Mouse (Mus musculus): Measurements from ENCODE around the gene Ly6c2. TPM values are rescaled to one million over a fixed set of nuclear protein-coding genes. Genes with fewer than 3 reads are reported as not detected.
"Not testable (repeated sequence)": the region's sequence is repeated elsewhere in the genome, so short reads cannot be mapped to it uniquely, and the experiment has no call there.

Gene Ly6c2
- 0.92 and 1.1 TPM in 2 replicates for polyA plus RNA-seq (2014; fragmentation: Nextera tagmentation; extraction: Ambion mirVana)

- H3K27ac ChIP-seq (ENCODE audit: low read depth, low read length); DNase-seq (ENCODE audit: low spot score); H3K4me2 ChIP-seq; H3K27me3 ChIP-seq (replicated peaks; ENCODE audit: control insufficient read depth, insufficient read depth, low read length); H3K9me3 ChIP-seq (ENCODE audit: control insufficient read depth, low read length); H3K9ac ChIP-seq (ENCODE audit: low read depth, low read length); H3K36me3 ChIP-seq (ENCODE audit: control insufficient read depth, insufficient read depth, low read length); ATAC-seq (replicated peaks; ENCODE audit: low FRiP score); H3K4me3 ChIP-seq (ENCODE audit: low read depth, low read length); H3K4me1 ChIP-seq (replicated peaks; ENCODE audit: control insufficient read depth, insufficient read depth, low read length): not testable (repeated sequence)
- WGBS, result no CpG with 5 or more reads among the region's 1 CpGs
Observed at GRCm38 (mm10) chr15:75111861-75112630, at the start of gene Ly6c2. TSS of gene Ly6c2 (minus strand) at chr15:75111970.

- WGBS, result 35% methylated on average over 1 of the region's 1 CpGs
- Histone ChIP-seq H3K9ac (ENCODE audit: low read depth, low read length) (no peak overlapping the region), H3K9me3 (ENCODE audit: control insufficient read depth, low read length) (no peaks in the 10 kb centered on the region; the same call in 1 of the 2 replicates), H3K4me1 (replicated peaks; ENCODE audit: control insufficient read depth, insufficient read depth, low read length) (no peaks in the 10 kb centered on the region), H3K4me2 (no peak overlapping the region), H3K36me3 (ENCODE audit: control insufficient read depth, insufficient read depth, low read length) (no peaks in the 10 kb centered on the region), H3K27ac (ENCODE audit: low read depth, low read length) (no peak overlapping the region), H3K4me3 (ENCODE audit: low read depth, low read length) (no peak overlapping the region), H3K27me3 (replicated peaks; ENCODE audit: control insufficient read depth, insufficient read depth, low read length) (no peaks in the 10 kb centered on the region)
- no peak for DNase-seq (ENCODE audit: low spot score)
- ATAC-seq (replicated peaks; ENCODE audit: low FRiP score), result no peak
Observed at GRCm38 (mm10) chr15:75157646-75158045, 45.9 kb upstream of the Ly6c2 start.

- no peak within 1 kb of the TSS for H3K4me3 ChIP-seq (ENCODE audit: low read depth, low read length)
- DNase-seq (ENCODE audit: low spot score) (no peak), ATAC-seq (replicated peaks; ENCODE audit: low FRiP score) (no peak)
- no peak within 1 kb of the TSS for H3K27ac ChIP-seq (ENCODE audit: low read depth, low read length)
- no peaks in the 10 kb centered on the region for H3K27me3 ChIP-seq (replicated peaks; ENCODE audit: control insufficient read depth, insufficient read depth, low read length)
- H3K9me3 ChIP-seq (ENCODE audit: control insufficient read depth, low read length), result no peaks in the 10 kb centered on the region
- WGBS, result 59% methylated on average over 1 of the region's 1 CpGs
- no peaks in the 10 kb centered on the region for H3K4me1 ChIP-seq (replicated peaks; ENCODE audit: control insufficient read depth, insufficient read depth, low read length)
- no peak within 1 kb of the TSS for H3K9ac ChIP-seq (ENCODE audit: low read depth, low read length)
- H3K36me3 ChIP-seq (ENCODE audit: control insufficient read depth, insufficient read depth, low read length), result no peaks in the 10 kb centered on the region
- H3K4me2 ChIP-seq, result no peak within 1 kb of the TSS
Observed at GRCm38 (mm10) chr15:75154940-75155339, 43.2 kb upstream of the Ly6c2 start, which contains the start of gene Ly6g. TSS of gene Ly6g (plus strand) at chr15:75155240.

- DNase-seq (ENCODE audit: low spot score), result no peak
- Histone ChIP-seq H3K4me1 (replicated peaks; ENCODE audit: control insufficient read depth, insufficient read depth, low read length) (no peaks in the 10 kb centered on the region), H3K27ac (ENCODE audit: low read depth, low read length) (no peak overlapping the region), H3K36me3 (ENCODE audit: control insufficient read depth, insufficient read depth, low read length) (no peaks in the 10 kb centered on the region), H3K4me3 (ENCODE audit: low read depth, low read length) (no peak overlapping the region), H3K9ac (ENCODE audit: low read depth, low read length) (no peak overlapping the region), H3K27me3 (replicated peaks; ENCODE audit: control insufficient read depth, insufficient read depth, low read length) (no peaks in the 10 kb centered on the region), H3K9me3 (ENCODE audit: control insufficient read depth, low read length) (no peaks in the 10 kb centered on the region), H3K4me2 (no peak overlapping the region)
- no peak for ATAC-seq (replicated peaks; ENCODE audit: low FRiP score)
Observed at GRCm38 (mm10) chr15:75153087-75153486, 41.3 kb upstream of the Ly6c2 start.

- WGBS, result 50% methylated on average over 3 of the region's 3 CpGs
- H3K36me3 ChIP-seq (ENCODE audit: control insufficient read depth, insufficient read depth, low read length), result no peaks in the 10 kb centered on the region
- H3K9ac ChIP-seq (ENCODE audit: low read depth, low read length), result no peak overlapping the region
- ATAC-seq (replicated peaks; ENCODE audit: low FRiP score) (no peak), DNase-seq (ENCODE audit: low spot score) (no peak)
- no peak overlapping the region for H3K27ac ChIP-seq (ENCODE audit: low read depth, low read length)
- no peaks in the 10 kb centered on the region for H3K4me1 ChIP-seq (replicated peaks; ENCODE audit: control insufficient read depth, insufficient read depth, low read length)
- H3K27me3 ChIP-seq (replicated peaks; ENCODE audit: control insufficient read depth, insufficient read depth, low read length), result no peaks in the 10 kb centered on the region
- no peak overlapping the region for H3K4me3 ChIP-seq (ENCODE audit: low read depth, low read length)
- H3K4me2 ChIP-seq, result no peak overlapping the region
- H3K9me3 ChIP-seq (ENCODE audit: control insufficient read depth, low read length), result no peaks in the 10 kb centered on the region
Observed at GRCm38 (mm10) chr15:75143735-75144134, 32.0 kb upstream of the Ly6c2 start.

GRCm38 (mm10) chr15:75141812-75142360 lies 30.1 kb upstream of the Ly6c2 start:
- H3K4me3 ChIP-seq (ENCODE audit: low read depth, low read length); DNase-seq (ENCODE audit: low spot score); H3K4me1 ChIP-seq (replicated peaks; ENCODE audit: control insufficient read depth, insufficient read depth, low read length); ATAC-seq (replicated peaks; ENCODE audit: low FRiP score); H3K9me3 ChIP-seq (ENCODE audit: control insufficient read depth, low read length); H3K4me2 ChIP-seq; H3K36me3 ChIP-seq (ENCODE audit: control insufficient read depth, insufficient read depth, low read length); H3K27ac ChIP-seq (ENCODE audit: low read depth, low read length); H3K9ac ChIP-seq (ENCODE audit: low read depth, low read length); H3K27me3 ChIP-seq (replicated peaks; ENCODE audit: control insufficient read depth, insufficient read depth, low read length): not testable (repeated sequence)
- WGBS, result 30% methylated on average over 6 of the region's 6 CpGs

GRCm38 (mm10) chr15:75137739-75138138 lies 26.0 kb upstream of the Ly6c2 start:
- not testable (repeated sequence) for H3K9ac ChIP-seq (ENCODE audit: low read depth, low read length); H3K4me1 ChIP-seq (replicated peaks; ENCODE audit: control insufficient read depth, insufficient read depth, low read length); DNase-seq (ENCODE audit: low spot score)

GRCm38 (mm10) chr15:75135090-75135783 lies 23.5 kb upstream of the Ly6c2 start:
- 81% methylated on average over 2 of the region's 2 CpGs for WGBS
- not testable (repeated sequence) for H3K4me2 ChIP-seq; ATAC-seq (replicated peaks; ENCODE audit: low FRiP score)

More at GRCm38 (mm10) chr15:75137739-75138138, 26.0 kb upstream of the Ly6c2 start:
- not testable (repeated sequence) for H3K9me3 ChIP-seq (ENCODE audit: control insufficient read depth, low read length); H3K4me2 ChIP-seq; H3K27me3 ChIP-seq (replicated peaks; ENCODE audit: control insufficient read depth, insufficient read depth, low read length); H3K4me3 ChIP-seq (ENCODE audit: low read depth, low read length); H3K36me3 ChIP-seq (ENCODE audit: control insufficient read depth, insufficient read depth, low read length); ATAC-seq (replicated peaks; ENCODE audit: low FRiP score); H3K27ac ChIP-seq (ENCODE audit: low read depth, low read length)
- WGBS, result 58% methylated on average over 3 of the region's 3 CpGs

More at GRCm38 (mm10) chr15:75135090-75135783, 23.5 kb upstream of the Ly6c2 start:
- not testable (repeated sequence) for H3K9me3 ChIP-seq (ENCODE audit: control insufficient read depth, low read length); H3K27me3 ChIP-seq (replicated peaks; ENCODE audit: control insufficient read depth, insufficient read depth, low read length); H3K4me1 ChIP-seq (replicated peaks; ENCODE audit: control insufficient read depth, insufficient read depth, low read length); H3K9ac ChIP-seq (ENCODE audit: low read depth, low read length); DNase-seq (ENCODE audit: low spot score); H3K36me3 ChIP-seq (ENCODE audit: control insufficient read depth, insufficient read depth, low read length); H3K27ac ChIP-seq (ENCODE audit: low read depth, low read length); H3K4me3 ChIP-seq (ENCODE audit: low read depth, low read length)
